Mouse (Mus musculus): ENCODE results near the gene Upk3a.

The Upk3a gene

DNA sequence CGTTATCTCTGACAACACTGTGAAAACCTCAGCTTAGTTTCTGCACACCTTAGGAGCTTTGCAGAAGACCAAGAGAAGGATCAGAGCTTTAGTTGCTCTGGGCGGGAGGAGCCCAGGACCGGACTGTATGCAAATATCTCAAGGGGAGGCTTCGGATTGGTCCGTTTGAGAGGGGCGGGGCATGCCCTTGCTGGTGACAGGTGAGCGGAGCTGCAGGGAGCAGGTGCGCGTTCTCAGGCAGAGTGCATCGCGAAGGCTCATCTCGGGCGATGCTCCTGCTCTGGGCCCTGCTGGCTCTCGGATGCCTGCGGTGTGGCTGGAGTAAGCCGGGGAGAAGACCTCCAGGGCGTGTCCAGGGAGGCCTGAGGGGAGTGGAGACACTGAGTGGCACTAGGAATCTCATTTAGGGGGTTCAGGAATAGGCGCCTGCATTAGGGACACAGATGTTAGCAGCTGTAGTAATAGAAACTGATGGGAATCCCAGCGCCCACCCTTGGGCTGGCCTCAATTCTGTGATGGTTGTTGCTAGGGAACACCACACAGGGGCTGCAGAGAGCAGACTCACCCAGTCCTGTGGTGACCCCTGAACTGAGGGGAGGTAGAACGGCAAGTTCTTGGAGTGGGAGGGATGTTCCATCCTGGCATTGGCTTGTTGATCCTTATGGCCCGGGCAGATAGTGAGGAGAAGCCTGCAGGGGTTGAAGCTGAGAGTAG lies at the start of gene Upk3a:
TSS of gene Upk3a (plus strand) at position 191 of the 714 bp plus-strand sequence.
- DNase-seq (ENCODE audit: low read depth, low spot score), result no peak

DNA sequence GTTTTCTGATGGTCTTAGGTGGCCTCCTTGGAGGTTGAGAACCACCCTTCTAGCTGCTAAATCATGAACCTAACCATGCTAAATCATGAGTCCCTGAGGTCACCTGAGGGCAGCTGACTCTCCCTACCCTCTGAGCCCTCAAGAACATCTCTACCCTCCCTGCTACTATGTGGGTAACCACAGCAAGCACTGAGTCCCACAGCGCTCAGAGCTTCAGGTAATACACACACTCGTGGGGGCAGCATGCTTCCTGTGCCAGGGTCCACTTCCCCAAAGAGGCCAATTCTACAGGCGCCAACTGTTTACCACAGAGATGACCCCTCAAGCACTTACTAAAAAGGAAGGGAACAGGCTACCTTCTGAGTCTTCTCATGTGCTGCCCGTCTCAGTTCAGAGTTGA lies 48.4 kb upstream of the Upk3a start:
- DNase-seq (ENCODE audit: low read depth, low spot score), result no peak

DNA sequence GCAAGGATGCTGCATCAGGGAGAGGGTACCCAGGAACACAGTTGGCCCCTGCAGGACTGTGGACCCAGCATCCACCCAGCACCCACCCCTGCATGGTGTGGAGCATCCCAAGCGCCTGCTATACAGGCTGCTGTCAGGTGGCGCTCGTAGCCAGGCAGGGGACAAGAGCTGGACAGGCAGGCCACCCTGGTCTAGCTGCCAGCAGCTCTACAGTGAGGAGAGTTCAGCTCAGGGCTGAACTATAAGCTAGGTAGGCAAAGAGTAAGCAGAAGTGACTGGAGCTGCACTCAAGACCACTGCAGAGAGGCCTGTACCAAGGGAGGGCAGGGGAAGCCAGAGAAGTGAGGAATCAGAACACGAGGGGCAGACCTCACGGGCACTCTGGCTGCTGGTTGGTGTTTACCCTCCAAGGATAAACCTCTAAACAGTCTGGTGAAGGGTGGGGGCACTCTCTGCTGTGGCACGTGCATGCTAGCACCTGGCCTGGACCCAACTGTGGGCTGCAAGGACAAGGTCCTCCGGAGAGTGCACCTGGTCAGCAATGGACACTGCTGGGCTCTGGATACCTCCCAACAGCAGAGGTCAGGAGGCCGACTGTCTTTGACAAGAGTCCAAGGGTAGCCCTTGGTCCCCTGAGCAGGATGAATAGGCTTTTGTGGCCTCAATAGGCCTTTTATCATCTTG lies 43.9 kb upstream of the Upk3a start:
- DNase-seq (ENCODE audit: low read depth, low spot score), result no peak

DNA sequence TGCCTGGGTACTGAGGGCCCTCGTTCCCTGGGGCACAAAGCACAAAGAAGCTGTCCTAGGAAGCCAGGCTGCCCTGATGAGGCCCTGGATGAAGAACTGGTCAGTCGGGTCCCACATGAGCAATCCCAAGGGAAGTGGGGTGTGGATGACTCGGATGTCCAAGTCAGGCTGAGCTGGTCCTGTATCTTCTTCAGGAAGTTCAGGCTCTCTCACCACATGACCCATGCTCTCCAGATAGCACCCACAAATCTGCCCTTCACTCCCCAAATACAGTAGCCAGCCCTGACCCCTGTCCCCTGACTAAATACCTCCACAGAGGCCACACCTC lies 43.4 kb upstream of the Upk3a start:
- no peak for DNase-seq (ENCODE audit: low read depth, low spot score)

DNA sequence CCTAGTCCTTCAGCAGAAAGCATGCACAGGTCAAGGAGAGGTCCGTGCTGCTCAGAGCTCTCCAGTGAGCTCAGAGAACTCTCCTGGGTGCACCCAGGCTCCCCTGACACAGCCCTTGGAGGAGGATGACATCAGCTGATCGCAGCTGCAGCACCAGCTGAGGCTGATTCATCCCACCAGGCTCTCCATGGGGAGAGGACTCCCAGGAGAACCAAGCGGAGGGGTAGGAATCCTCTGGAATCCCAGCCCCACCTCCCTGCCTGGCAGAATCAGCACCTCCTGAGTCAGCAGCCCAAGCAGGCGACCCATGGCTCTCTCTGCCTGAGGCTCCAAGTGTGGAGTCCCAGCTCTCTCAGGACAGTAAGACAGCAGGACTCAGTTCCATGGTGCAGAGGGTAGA lies 41.2 kb upstream of the Upk3a start:
- DNase-seq (ENCODE audit: low read depth, low spot score), result peak; percentile 40

DNA sequence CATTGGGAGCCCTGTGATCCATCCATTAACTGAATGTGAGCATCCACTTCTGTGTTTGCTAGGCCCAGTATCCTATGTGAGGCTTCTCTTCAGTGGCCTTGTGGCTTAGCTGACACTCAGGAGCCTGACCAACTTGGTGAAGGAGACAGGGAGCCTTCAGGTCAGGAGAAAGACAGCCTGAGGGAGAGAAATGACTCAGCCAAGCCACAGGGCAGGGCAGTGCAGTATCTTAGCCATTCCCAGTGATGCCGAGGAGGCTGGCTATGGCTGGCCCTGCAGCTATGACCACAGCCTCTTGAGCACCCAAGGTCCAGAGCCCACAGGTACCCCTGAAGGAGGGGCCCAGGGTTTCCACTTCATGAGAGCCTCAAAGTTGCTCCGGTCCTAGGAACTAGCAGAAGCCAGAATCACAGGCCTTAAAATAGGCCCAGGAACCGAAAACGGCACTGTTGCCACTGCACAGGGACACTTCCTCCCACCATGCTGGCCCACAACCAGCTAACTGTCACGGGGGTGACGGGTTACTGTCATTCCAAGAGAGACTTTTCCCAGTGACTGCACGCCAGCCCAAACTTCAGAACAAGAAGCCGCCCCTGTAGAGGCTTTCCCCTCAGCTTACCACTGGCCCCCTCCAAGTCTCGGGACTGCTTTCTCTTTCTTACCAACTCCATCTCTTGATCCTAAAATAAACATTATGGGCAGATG lies 35.2 kb upstream of the Upk3a start:
- peak; percentile 56 for DNase-seq (ENCODE audit: low read depth, low spot score)

DNA sequence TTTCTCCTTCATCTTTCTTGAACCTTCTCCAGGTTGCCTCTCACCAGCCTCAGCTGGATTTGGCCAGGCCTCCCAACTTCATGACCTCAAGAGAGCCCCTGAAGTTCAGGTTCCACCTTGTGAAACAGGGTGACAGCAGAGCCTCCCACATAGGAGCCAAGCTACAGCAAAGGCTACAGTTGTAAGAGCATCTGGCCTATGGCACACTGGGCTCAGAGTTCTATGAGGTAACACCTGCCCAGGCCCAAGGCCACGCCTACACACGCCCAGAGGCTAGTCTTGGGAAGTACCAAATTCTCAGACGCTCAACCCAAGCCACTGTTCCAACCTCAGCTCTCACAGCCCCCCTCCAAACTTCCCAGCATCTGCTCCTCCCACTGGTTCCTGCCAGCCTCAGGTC lies 34.1 kb upstream of the Upk3a start:
- peak; percentile 53 for DNase-seq (ENCODE audit: low read depth, low spot score)

DNA sequence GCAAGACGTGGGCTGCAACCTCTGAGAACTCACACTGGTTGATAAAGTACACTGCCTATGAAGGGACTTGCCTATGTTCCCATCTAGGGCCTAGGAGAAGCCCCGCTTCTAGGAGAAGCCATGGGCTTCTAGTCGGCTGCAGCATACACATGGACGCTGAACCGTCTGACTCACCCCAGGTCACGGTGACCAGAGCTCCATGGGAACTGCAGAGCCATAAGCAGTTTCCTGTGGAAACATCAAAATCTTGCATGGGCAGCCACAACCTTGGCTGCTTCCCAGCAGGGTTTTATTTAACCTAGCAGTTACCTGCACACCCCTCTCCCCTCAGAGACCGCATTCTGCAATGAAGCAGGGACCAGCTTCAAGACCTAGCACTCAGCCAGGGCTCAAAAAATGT lies 33.2 kb upstream of the Upk3a start:
- no peak for DNase-seq (ENCODE audit: low read depth, low spot score)

DNA sequence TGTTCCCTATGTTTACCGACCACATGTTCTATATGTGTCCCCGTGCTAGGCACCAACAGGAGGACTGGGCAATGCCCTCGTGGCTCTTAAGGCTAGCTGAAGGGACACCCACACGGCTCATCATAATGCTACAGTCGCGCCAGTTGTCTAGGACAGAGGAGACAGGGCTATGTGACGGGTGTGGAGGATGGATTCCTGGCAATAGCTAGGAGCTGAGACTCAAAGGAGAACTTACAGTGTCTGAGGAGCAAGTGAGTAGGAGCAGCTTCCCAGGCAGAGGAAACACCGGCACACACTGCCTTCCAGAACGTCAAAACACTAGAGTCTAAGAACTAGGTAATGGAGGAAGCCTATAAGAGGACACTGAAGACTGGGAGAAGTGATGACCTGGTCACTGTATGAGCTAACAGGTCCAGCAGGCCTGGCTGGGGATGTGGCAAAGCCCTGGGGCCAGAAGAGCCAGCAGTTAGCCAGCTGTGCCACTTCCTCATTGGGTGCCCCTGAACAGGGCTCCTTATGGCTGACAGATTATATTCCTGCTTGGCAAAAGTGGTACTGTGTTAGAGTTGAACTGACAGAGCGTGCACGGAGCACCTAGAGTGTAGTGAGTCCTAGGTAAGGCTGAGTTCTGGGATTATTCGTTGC lies 31.3 kb upstream of the Upk3a start:
- no peak for DNase-seq (ENCODE audit: low read depth, low spot score)

DNA sequence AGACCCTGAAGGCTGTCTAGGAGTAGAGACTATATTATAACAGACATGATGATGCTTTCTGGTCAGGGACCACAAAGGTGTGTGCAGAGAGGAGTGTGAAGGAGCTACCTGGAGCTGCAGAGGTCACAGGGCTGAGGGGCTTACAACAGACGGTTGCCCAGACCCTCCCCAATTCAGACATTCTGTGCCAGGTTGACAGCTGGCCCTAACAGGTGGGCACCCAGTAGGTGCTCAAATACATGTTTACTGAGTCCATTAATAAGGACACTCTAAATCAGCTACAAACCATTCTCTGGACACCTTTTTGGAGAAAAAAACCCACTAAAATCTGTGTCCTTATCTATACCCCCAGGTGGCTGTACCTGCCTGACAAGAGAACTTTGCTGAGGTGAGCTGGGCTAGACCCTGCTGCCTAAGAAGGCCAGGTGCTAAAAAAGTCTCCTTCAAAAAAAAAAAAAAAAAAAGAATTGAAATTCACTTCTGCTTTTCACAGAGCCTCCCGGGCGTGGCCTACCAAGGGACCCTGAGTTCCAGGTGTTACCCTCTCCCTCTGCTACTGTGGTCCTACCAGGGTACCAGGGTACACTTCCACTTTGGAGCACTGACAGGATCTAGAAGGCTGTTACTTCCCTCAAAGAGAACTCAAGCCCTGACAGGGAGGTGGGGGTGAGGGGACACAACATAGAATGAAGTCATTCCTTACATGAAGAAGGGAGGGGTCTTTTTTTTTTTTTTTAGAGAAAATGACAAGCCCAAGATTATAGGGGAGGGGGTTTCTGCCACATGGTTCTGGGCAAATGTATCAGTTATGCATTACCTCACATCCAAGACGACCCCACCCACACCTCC lies 30.5 kb upstream of the Upk3a start:
- DNase-seq (ENCODE audit: low read depth, low spot score), result no peak

DNA sequence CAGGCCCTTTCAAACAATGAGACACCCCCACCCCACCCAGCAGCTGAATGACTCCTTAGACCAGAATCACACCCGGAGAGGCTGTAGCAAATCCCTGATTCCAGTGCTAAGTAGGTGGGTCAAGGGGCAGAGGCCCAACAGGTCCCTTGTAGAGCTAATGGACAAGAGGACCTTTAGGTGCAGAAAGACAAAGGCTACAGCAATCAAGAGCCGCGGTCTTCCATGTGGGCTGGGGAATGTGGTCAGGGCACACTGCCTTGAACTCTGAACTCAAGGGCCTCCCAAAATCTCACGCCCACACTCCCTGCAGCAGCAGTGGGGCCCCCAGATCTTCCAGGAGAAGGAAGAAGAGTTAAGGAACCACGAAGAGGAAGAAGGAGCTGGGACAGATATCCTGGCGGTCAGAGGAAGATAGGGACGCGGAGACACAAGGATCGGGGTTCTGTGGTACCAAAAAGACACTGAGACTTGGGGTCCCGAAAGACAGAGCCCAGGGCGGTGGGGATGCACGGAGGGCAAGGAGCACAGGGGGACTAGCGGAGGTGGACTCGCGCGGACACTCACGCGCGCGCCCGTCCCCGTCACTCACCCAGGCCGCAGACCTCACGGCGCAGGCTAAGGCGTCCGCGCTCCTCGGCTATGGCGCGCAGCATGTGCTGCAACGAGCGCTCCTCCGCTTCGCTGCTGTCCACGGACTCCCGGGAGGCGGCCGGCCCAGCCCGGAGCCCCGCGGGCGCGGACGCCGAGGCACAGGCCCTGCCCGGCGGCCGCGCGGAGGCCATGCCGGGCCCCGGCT lies 29.7 kb upstream of the Upk3a start:
- DNase-seq (ENCODE audit: low read depth, low spot score), result no peak

DNA sequence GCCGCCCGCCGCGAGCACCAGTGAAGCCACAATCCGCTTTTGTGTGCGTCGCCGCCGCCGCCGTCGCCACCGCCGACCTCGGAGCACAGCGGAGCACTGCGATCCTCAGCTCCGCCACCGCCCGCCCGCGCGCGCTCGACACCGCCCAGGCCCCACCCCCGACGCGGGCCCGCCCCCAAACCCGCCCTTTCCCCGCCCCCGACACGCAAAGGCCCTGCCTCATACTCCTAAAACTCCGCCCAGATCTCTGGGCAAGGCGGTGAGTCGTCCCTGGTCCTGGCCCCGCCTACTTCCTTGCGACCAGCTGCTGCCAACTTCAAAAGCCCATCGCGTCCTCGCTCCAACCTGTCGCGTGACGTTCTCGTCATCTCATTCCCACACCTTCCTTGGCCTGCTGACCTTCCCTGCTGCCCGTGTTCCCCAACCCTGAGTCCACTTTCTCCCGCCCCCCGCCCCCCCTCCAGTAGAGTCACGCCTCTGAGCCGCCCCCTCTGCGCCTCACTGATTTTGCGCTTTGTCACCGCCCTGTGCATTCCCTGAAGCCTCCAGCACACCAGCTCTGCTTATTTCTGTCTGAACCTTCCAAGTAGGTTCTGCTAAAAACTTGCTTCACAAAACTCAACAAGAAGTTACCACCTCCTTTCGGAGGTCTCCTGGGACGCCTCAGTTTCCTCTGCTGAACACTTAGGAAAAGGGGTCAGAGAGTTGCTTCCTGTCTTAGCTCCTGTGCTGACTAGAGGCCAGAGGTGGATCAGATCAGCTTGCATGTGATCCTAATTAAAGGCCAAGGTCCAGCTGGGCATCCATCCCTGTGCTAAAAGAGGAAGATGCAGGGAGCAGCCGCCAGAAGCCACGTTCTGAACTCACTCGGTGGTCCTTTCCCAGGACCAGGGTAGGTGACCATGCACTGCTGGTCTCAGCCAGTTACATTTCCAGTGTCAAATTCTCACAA lies 28.8 kb upstream of the Upk3a start, which contains the start of gene 5031439G07Rik:
TSS of gene 5031439G07Rik (minus strand) at position 678 of the 952 bp plus-strand sequence.
- peak; percentile 96 for DNase-seq (ENCODE audit: low read depth, low spot score)

DNA sequence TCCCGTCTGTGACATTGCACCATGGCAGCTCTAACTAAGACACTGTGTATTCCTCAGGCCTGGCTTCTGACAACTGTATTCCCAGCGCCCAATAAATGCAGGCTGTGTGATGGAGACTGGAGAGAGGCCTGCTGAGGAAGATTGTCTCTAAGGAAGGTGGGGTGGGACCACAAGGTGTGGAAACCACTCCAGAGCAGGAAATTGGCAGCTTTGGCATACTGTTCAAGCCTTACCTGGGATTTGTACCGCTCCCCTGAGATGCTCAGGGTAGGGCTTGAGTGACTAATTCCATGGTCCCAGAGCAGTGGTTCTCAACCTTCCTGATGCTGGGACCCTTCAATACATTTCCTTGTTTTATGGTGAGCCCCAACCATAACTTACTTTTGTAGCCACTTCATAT lies 27.8 kb upstream of the Upk3a start:
- DNase-seq (ENCODE audit: low read depth, low spot score), result no peak

DNA sequence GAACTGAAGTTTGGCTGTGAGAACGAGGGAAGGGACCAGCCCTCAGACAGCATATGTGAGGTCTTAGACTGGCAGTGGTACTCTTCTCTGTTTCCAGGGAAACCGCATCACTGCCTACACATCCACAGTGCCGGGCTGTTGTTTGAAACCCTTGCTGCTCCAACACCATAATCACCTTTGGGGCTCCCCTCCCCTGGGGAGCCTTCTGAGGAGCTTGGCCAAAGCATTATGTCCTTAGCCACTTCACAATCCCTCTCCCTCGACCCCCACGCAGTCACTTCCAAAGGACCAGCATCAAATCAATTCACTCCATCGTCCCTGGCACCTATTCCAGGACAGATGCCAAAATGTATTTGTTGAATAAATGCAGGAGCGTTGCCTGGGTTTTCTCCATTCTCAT lies 27.2 kb upstream of the Upk3a start:
- DNase-seq (ENCODE audit: low read depth, low spot score), result no peak

DNA sequence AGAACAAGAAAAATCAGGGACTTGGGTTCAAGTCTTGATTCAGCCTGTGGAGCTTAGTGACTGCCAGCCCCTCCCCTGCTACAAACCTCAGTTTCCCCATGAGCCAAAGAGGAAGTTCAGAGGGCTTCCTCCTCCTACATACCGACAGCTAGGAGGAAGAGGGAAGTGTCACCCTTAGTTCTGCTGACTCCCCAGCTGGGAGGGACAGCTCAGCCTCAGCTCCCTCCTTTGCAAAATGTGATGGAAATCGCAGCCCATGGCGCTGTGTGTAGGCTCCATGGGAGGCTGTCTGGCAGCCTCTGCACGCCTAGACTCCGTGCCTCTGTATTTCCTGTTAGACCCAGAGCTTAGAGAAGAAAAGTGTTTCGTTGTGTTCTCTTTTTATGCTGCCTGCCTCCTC lies 22.4 kb upstream of the Upk3a start:
- no peak for DNase-seq (ENCODE audit: low read depth, low spot score)

DNA sequence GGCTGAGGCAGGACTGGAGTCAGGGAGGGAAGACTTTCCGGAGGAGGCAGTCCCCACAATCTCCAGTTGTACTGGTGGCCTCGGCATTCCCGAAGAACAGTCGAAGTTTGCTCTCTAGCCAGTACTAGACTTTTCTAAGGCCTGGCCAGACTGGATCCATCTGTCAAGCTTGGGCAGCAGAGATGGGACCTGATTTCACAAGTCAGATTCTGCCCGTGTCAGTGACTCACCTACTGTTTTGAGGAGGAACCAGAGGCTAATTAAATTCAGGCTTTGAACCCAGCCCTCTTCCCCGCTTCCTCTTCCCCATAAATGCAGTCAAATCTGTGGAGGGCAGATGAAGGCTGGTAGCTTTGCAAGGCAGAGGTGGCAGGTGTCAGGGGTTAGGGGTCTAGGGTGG lies 21.9 kb upstream of the Upk3a start:
- DNase-seq (ENCODE audit: low read depth, low spot score), result no peak

DNA sequence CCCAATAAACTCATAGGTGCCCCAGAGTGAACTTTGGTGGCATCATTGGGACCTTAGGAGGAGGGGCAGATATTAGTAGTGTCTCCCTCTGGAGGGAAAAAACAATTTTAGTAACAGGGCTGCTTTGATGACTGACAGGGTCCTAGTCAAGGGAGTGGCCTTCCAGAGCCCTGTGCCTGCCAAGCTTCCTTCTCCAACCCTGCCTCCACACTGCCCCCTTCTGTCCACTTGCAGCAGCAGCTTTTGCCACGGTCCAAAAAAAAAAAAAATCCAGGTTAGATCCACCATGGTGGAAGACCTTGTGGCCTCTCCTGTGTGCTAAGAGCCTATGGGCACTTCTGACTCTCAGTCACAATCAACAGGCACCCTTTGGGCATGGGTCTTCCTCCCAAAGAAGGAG lies 21.0 kb upstream of the Upk3a start:
- DNase-seq (ENCODE audit: low read depth, low spot score), result peak; percentile 65

DNA sequence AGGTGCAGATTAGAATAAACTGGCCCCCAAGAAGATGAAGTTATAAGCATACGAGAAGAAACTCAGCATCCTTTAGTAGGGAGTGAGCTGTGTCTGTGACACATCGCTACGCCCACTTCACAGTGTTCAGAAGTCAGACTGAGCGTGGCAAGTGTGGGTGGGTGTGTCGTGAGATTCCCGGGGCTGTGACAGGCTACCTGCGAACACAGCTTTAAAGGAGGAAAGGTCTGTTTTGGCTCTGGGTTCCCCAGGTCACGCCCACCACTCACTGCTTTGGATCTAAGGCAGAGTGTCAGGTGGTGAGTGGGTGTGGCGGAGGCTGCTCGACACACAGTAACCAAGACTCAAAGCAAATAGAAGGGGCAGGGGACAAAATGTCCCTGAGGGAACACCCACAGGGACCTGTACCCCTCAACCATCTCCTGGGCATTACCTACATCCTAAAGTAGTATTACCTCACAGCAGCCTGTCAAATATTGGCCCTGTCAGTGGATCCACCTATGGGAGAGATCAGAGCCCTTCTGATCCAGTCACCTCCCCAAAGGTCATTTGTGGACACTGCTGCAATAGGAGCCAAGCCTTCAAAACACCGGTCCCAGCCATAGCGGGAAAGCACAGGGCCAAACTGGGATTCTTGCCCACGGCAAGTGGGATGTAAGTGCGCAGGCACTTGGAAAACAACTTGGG lies 19.0 kb upstream of the Upk3a start:
- DNase-seq (ENCODE audit: low read depth, low spot score), result no peak

DNA sequence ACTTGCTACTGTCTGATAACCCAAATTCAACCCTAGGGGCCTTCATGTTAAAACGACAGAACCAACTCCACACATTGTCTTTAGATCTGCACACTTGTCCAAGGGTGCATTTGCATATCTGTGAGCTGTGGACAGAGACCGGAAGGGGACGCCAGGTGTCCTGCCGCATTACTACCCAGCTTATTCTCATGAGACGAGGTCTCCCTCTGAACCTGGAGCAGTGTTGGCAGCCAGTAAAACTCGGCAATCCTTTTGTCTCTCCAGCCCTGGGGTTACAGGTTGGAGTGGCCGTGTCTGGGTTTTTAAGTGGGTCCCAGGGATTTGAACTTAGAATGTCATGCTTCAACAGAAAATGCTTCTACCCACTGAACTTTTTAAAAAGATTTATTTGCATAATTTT lies 17.0 kb upstream of the Upk3a start:
- no peak for DNase-seq (ENCODE audit: low read depth, low spot score)

Data from skeletal muscle tissue, adult 2 months (tissue).